Mouse (Mus musculus) neural tube, embryonic 12.5 days (tissue): ENCODE results near the gene Parva. TPM values are rescaled to one million over a fixed set of nuclear protein-coding genes. Genes with fewer than 3 reads are reported as not detected.

Source experiments
- ATAC-seq: fragments of 200-750 bp; cut with Nextera tagmentation; 2 replicates; pipeline ENCODE4 v1.8.0; 2017; ENCODE audit warnings: low read depth, mild to moderate bottlenecking, moderate TSS enrichment, moderate library complexity; ENCODE audit not compliant: low FRiP score
- H3K27ac ChIP-seq: fragments of 300-500 bp; sonication (generic); 2 replicates; pipeline ENCODE4 v1.5.1; 2016
- H3K27me3 ChIP-seq: fragments of 300-500 bp; sonication (generic); replicated peaks from 2 replicates; pipeline ENCODE4 v1.6.1; 2016; ENCODE audit warnings: mild to moderate bottlenecking
- H3K36me3 ChIP-seq: fragments of 300-500 bp; sonication (generic); 2 replicates; pipeline ENCODE4 v1.6.1; 2016; ENCODE audit warnings: mild to moderate bottlenecking
- H3K4me1 ChIP-seq: fragments of 300-500 bp; sonication (generic); 2 replicates; pipeline ENCODE4 v1.6.1; 2016
- H3K4me2 ChIP-seq: fragments of 300-500 bp; sonication (generic); replicated peaks from 2 replicates; pipeline ENCODE4 v1.6.1; 2016; ENCODE audit warnings: mild to moderate bottlenecking
- H3K4me3 ChIP-seq: fragments of 300-500 bp; sonication (generic); 2 replicates; pipeline ENCODE4 v1.5.1; 2016
- H3K9ac ChIP-seq: fragments of 300-500 bp; sonication (generic); 2 replicates; pipeline ENCODE4 v1.6.1; 2016; ENCODE audit warnings: mild to moderate bottlenecking
- H3K9me3 ChIP-seq: fragments of 300-500 bp; sonication (generic); 2 replicates; pipeline ENCODE4 v1.6.1; 2016; ENCODE audit warnings: mild to moderate bottlenecking
- WGBS: fragments of 180-500 bp; shearing (Covaris S2); methylation state at CpG from one replicate; pipeline ENCODE4 v1.1.7; 2016; 5-methylcytosine and 5-hydroxymethylcytosine counted together
- polyA plus RNA-seq: library from polyadenylated mRNA; unstranded; fragments of >200 nt; fragmentation: Nextera tagmentation; extraction: Ambion mirVana; gene quantifications from 2 replicates; pipeline ENCODE4 v1.2.1, GENCODE M21; 2016

Gene Parva
- polyA plus RNA-seq, 1 experiment from 2014 or later = 50.7 TPM

GRCm38 (mm10) chr7:112439846-112440245 lies 12.5 kb downstream of the Parva start:
- H3K9ac ChIP-seq = no peak overlapping the region
- no peaks in the 10 kb centered on the region for H3K27me3 ChIP-seq
- H3K36me3 ChIP-seq = peaks cover 3% of the 10 kb centered on the region; the same call in 1 of the 2 replicates
- ATAC-seq = no peak
- WGBS = 89% methylated on average over 3 of the region's 3 CpGs
- no peak overlapping the region for H3K4me3 ChIP-seq
- peaks cover 12% of the 10 kb centered on the region for H3K4me1 ChIP-seq
- no peak overlapping the region for H3K27ac ChIP-seq
- peaks cover 4% of the 10 kb centered on the region; the same call in 1 of the 2 replicates for H3K9me3 ChIP-seq
- H3K4me2 ChIP-seq = no peak overlapping the region

DNA sequence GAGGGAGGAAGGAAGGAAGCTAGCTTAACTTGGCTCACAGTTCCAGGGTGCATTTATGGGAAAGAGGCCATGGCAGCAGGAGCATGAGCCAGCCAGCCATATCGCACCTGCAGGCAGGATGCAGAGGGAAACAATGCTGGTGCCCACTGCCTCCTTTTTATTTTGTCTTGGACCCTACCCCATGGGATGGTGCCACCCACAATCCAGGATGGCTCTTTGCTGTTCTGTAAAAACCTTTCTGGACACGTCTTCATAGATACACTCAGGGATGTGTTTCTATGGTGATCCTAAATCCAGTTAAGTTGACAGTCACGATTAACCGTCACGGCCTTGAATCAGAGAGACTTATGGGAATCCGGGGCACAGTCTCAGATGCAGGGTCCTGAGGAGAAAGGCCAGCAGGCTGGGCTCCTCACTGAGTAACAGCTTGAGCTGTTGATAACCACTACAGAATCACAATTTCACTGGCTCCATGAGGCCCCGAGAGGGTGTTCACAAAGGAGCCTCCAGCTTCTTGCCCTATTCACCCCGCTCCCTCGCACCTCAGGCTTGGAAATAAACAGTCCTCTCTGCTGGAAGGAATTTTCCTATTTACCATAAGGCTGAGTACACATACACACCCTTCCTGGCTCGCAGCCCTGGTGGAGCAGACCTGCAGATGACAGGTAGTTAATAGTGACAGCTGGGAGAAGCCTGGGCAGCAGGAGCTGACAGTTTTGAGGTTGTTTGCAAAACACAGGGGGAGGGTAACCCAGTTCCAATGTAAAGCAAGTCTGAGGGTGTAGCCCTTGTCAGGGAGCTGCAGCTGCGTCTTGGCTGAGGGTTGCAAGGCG lies 17.1 kb downstream of the Parva start:
- peak overlapping the region; percentile 44 for H3K4me2 ChIP-seq
- H3K4me1 ChIP-seq = peaks cover 15% of the 10 kb centered on the region
- H3K9me3 ChIP-seq = no peaks in the 10 kb centered on the region
- no peak overlapping the region for H3K9ac ChIP-seq
- H3K27ac ChIP-seq = no peak overlapping the region
- H3K4me3 ChIP-seq = no peak overlapping the region
- H3K27me3 ChIP-seq = no peaks in the 10 kb centered on the region
- H3K36me3 ChIP-seq = no peaks in the 10 kb centered on the region
- peak; percentile 37 for ATAC-seq
- WGBS = 20% methylated on average over 12 of the region's 12 CpGs

- no peaks in the 10 kb centered on the region for H3K9me3 ChIP-seq
- H3K4me1 ChIP-seq = peaks cover 15% of the 10 kb centered on the region
- H3K4me3 ChIP-seq = no peak overlapping the region
- H3K36me3 ChIP-seq = no peaks in the 10 kb centered on the region
- peak overlapping the region; percentile 44 for H3K4me2 ChIP-seq
- 13% methylated on average over 9 of the region's 9 CpGs for WGBS
- H3K27me3 ChIP-seq = no peaks in the 10 kb centered on the region
- no peak overlapping the region for H3K27ac ChIP-seq
- no peak overlapping the region for H3K9ac ChIP-seq
- ATAC-seq = no peak; the same call in 1 of the 2 replicates
Observed at GRCm38 (mm10) chr7:112444985-112445367, 17.7 kb downstream of the Parva start.

GRCm38 (mm10) chr7:112446498-112446897 lies 19.2 kb downstream of the Parva start:
- no peak overlapping the region for H3K4me3 ChIP-seq
- H3K9me3 ChIP-seq = no peaks in the 10 kb centered on the region
- H3K36me3 ChIP-seq = no peaks in the 10 kb centered on the region
- WGBS = 92% methylated on average over 4 of the region's 4 CpGs
- no peaks in the 10 kb centered on the region for H3K27me3 ChIP-seq
- no peak for ATAC-seq
- H3K4me1 ChIP-seq = peaks cover 15% of the 10 kb centered on the region
- no peak overlapping the region for H3K9ac ChIP-seq
- H3K4me2 ChIP-seq = no peak overlapping the region
- H3K27ac ChIP-seq = no peak overlapping the region

DNA sequence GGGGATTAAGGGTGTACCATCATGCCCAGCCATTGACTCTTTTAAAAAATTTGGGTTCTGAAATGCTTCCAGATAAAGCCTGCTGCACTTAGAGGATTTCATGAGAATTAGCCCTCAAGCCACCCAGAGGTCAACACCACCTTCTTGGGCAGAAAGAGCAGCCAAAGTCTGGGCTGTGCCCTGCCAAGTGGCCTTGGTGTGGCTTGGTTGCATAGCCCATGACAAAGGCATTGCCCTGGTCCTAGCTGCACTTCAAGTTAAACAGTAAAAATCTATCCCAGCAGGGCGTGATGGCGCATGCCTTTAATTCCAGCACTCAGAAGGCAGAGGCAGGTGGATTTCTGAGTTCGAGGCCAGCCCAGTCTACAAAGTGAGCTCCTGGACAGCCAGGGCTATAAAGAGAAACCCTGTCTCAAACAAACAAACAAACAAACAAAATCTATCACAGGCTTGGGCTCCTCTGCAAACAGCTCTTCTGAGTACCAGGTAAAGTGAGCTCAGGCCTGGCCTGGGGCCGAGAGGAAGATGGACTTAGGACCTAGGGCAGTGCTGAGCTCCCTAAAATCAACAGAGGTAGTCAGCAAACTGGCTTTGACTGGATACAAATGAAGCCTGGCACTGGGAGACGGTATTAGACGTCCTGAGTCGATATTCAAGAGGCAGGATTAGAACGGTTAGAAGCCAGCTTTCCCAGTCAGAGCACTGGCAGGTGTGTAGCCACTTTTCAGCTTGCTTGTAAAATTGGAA lies 22.8 kb downstream of the Parva start:
- no peaks in the 10 kb centered on the region for H3K9me3 ChIP-seq
- no peak overlapping the region for H3K9ac ChIP-seq
- H3K27me3 ChIP-seq = no peaks in the 10 kb centered on the region
- H3K4me2 ChIP-seq = no peak overlapping the region
- H3K27ac ChIP-seq = no peak overlapping the region
- H3K36me3 ChIP-seq = no peaks in the 10 kb centered on the region
- WGBS = 87% methylated on average over 8 of the region's 8 CpGs
- no peak overlapping the region for H3K4me3 ChIP-seq
- H3K4me1 ChIP-seq = peaks cover 10% of the 10 kb centered on the region
- no peak for ATAC-seq

- Histone ChIP-seq H3K27ac (no peak overlapping the region), H3K27me3 (no peaks in the 10 kb centered on the region), H3K9me3 (no peaks in the 10 kb centered on the region), H3K4me2 (no peak overlapping the region), H3K9ac (no peak overlapping the region), H3K4me3 (no peak overlapping the region), H3K4me1 (peaks cover 10% of the 10 kb centered on the region; the same call in 1 of the 2 replicates), H3K36me3 (no peaks in the 10 kb centered on the region)
- no peak for ATAC-seq
- WGBS = 52% methylated on average over 5 of the region's 5 CpGs
Observed at GRCm38 (mm10) chr7:112452471-112452870, 25.2 kb downstream of the Parva start.

GRCm38 (mm10) chr7:112453805-112454214 lies 26.5 kb downstream of the Parva start:
- 13% methylated on average over 3 of the region's 3 CpGs for WGBS
- no peak for ATAC-seq
- no peaks in the 10 kb centered on the region for H3K36me3 ChIP-seq
- no peak overlapping the region for H3K9ac ChIP-seq
- H3K27me3 ChIP-seq = no peaks in the 10 kb centered on the region
- no peak overlapping the region for H3K4me2 ChIP-seq
- H3K4me1 ChIP-seq = peaks cover 15% of the 10 kb centered on the region
- H3K4me3 ChIP-seq = no peak overlapping the region
- no peaks in the 10 kb centered on the region for H3K9me3 ChIP-seq
- no peak overlapping the region for H3K27ac ChIP-seq

- Histone ChIP-seq H3K9ac (no peak overlapping the region), H3K27ac (no peak overlapping the region), H3K9me3 (no peaks in the 10 kb centered on the region), H3K4me2 (no peak overlapping the region), H3K4me3 (no peak overlapping the region), H3K27me3 (no peaks in the 10 kb centered on the region), H3K4me1 (peaks cover 15% of the 10 kb centered on the region), H3K36me3 (no peaks in the 10 kb centered on the region)
- no peak for ATAC-seq
- WGBS = 69% methylated on average over 6 of the region's 6 CpGs
Observed at GRCm38 (mm10) chr7:112454380-112454779, 27.1 kb downstream of the Parva start.

GRCm38 (mm10) chr7:112454951-112455350 lies 27.6 kb downstream of the Parva start:
- H3K4me1 ChIP-seq = peaks cover 15% of the 10 kb centered on the region
- H3K9ac ChIP-seq = no peak overlapping the region
- no peak for ATAC-seq
- H3K27ac ChIP-seq = no peak overlapping the region
- no peak overlapping the region for H3K4me3 ChIP-seq
- no peak overlapping the region for H3K4me2 ChIP-seq
- no peaks in the 10 kb centered on the region for H3K27me3 ChIP-seq
- no peaks in the 10 kb centered on the region for H3K36me3 ChIP-seq
- H3K9me3 ChIP-seq = no peaks in the 10 kb centered on the region
- 92% methylated on average over 2 of the region's 2 CpGs for WGBS

- no peak overlapping the region for H3K4me3 ChIP-seq
- no peak overlapping the region for H3K4me2 ChIP-seq
- no peak for ATAC-seq
- H3K4me1 ChIP-seq = peaks cover 15% of the 10 kb centered on the region
- H3K9ac ChIP-seq = no peak overlapping the region
- H3K9me3 ChIP-seq = no peaks in the 10 kb centered on the region
- 87% methylated on average over 5 of the region's 5 CpGs for WGBS
- H3K27me3 ChIP-seq = no peaks in the 10 kb centered on the region
- H3K27ac ChIP-seq = no peak overlapping the region
- H3K36me3 ChIP-seq = no peaks in the 10 kb centered on the region
Observed at GRCm38 (mm10) chr7:112455566-112456110, 28.3 kb downstream of the Parva start.

DNA sequence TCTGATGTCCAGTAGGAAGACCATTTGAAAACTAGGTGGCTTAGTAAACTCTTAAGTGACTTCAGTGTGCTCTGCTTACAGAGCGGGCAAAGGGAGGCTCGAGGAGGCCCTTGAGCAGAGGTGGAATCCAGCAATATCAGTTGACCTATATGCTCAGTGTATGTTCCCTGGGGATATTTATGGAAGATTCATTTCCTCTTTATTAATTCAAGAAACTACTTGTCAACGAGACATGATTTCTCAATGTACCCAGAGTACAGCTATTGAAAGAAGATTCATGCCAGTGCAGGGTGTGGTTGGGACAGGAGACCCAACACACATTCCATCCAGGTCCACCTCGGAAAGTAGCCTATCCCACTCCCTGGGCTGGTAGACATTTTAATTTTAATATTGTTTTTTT lies 30.1 kb downstream of the Parva start:
- no peaks in the 10 kb centered on the region for H3K9me3 ChIP-seq
- WGBS = 92% methylated on average over 4 of the region's 4 CpGs

DNA sequence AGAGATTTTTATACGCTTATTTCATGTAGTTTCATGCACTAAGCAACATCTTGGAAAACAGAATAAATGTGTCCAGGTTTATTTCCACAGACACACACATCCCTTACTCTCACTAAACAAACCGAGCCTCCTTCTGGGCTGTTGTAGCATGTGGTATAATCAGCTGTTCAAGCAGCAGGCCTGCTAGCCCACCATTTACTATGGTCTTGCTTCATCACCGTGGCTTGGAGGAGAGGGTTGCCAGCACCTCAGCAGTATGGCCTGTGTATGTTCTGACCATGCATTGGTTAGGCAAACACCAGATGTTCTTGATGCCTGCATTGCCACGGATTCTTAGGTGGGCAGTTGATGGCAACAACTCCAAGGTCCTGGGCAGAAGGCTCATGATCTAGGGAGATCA lies 30.6 kb downstream of the Parva start:
- no peak overlapping the region for H3K4me3 ChIP-seq
- H3K9ac ChIP-seq = no peak overlapping the region
- no peaks in the 10 kb centered on the region for H3K27me3 ChIP-seq
- no peaks in the 10 kb centered on the region for H3K36me3 ChIP-seq
- H3K4me1 ChIP-seq = peaks cover 21% of the 10 kb centered on the region
- no peaks in the 10 kb centered on the region for H3K9me3 ChIP-seq
- H3K27ac ChIP-seq = no peak overlapping the region
- WGBS = 90% methylated on average over 4 of the region's 4 CpGs
- H3K4me2 ChIP-seq = no peak overlapping the region
- ATAC-seq = no peak

More for the DNA sequence above, 30.1 kb downstream of the Parva start:
- H3K4me3 ChIP-seq = no peak overlapping the region
- H3K36me3 ChIP-seq = no peaks in the 10 kb centered on the region
- no peaks in the 10 kb centered on the region for H3K27me3 ChIP-seq
- no peak overlapping the region for H3K27ac ChIP-seq
- no peak overlapping the region for H3K9ac ChIP-seq
- H3K4me1 ChIP-seq = peaks cover 16% of the 10 kb centered on the region
- no peak overlapping the region for H3K4me2 ChIP-seq
- no peak for ATAC-seq
